Mouse (Mus musculus) liver (tissue): ENCODE measurements around the gene Tnnt2.

Experiments
- DNase-seq: peaks from one replicate; pipeline ENCODE4 v3.0.0-alpha.2; 2020; ENCODE audit warnings: mixed read lengths

Tnnt2 gene

DNA sequence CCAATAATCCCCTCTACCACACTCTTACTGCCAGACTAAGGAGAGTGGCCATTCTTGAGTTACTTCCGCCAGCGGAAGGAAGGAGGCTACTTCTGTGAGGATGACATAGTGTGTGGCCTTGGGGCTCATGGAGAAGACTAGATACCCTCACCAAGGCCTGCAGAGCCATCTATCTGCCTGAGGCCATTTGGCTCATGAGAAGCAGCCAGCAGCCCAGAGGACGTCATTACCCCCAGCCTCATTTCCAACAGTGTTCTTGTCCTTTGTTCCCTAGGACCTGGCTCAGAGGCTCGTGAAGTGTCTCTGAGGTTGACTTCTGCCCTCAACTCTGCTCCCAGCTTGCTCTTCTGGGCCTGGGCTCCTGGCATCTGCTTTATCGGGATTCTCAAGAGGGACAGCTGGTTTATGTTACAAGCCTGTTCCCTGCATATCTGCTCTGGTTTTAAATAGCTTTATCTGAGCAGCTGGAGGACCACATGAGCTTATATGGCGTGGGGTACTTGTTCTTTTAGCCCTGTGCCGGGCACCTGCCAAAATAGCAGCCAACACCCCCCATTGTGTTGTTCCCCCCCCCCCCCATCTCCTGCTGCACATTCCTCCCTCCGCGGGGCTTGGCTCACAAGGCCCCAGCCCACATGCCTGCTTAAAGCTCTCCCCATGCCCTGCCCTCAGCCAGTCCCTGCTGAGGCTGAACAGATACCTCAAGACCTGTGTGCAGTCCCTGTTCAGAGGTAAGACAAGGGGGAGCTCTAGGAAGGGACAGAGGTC lies at the start of gene Tnnt2:
TSS of gene Tnnt2 (plus strand) at position 639 of the 768 bp plus-strand sequence.
- no peak for DNase-seq

DNA sequence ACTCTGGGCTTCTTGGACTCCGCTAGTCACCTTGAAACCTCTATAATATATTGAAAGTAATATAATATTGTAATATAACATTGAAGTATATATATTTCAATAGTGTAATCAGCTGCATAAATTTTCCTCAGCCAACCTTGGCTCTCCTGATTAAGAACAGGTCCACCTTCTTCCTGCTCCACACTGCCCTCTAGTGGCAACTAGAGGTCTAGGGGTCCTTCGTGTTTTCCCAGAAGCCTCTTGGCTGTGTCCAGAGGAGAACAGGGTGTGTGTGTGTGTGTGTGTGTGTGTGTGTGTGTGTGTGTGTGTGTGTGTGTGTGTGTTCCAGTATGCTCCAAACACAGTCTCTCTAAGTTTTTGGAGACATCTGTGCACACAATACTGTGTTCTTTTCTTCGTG lies 48.4 kb upstream of the Tnnt2 start:
- peak; percentile 82 for DNase-seq

DNA sequence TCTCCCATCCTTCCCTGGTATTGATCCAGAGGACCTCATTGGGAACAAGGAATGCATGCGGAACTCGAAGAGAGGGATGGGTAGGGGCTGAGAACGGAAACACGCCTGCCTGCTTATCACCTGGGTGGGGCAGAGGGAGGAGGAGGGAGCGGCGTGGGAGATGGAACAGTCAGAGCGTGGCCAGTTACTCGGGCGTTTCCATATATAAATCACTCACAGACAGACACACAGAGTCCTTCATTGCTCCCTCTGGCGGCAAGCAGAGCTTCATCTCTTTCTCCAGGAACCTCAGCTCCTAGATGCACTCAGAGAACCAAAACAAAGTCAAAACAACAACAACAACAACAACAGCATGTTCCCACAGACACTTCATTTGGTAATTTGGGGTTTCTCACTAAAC lies 47.4 kb upstream of the Tnnt2 start:
- peak; percentile 50 for DNase-seq

DNA sequence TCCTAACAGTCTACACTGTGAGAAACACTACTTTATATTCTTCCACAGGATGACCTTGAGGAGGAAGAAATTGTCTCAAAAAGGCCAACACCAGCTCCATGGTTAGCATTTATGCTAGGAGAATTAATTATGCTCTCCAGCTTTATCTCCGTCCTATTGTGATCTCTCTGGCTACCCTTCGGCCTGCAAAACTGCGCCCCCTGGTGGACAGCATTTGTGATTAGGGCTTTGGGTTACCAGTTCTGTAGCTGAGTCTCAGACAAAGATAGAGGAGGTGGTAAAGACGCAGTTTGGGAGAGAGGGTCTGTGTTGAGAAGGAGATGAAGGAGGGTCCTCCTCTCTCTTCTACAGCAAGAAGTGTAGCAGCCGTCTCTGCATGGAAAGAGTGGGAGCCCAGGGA lies 46.3 kb upstream of the Tnnt2 start:
- DNase-seq, result peak; percentile 83

DNA sequence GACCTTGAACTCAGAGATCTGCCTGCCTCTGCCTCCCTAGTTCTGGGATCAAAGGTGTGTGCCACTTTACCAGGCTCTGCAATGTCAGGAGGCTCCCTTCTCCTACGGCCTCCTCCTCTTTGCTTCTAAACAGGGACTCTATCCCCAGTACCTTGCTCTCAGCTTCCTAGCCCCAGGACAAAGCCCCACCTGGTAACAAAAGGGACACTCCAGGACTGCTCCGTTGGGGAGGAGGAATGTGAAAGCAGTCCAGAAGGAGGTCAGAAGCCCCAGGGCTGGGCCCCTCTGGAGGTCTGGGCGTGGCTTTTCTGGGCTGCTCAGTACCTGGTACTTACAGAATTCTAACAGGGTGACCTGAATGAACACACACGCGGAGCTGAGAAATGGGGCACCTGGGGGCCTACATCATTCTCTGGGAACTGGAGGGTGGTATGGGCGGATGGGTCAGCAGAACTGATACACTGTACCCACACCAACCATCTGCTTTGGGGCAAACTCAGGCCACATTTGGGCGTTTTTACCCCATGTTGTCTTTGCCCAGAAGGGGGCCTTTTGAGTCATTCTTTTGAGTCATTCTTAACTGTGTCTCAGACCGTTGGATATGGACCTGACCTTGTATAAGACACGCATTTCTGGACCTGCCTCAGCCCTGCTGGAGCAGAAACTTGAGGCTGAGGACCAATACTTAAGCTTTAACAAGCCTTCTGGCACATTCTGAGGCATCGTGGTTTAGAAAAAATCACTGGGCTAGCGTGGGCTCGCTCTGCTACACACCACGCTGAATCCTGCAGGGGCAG lies 43.8 kb upstream of the Tnnt2 start:
- DNase-seq, result no peak

DNA sequence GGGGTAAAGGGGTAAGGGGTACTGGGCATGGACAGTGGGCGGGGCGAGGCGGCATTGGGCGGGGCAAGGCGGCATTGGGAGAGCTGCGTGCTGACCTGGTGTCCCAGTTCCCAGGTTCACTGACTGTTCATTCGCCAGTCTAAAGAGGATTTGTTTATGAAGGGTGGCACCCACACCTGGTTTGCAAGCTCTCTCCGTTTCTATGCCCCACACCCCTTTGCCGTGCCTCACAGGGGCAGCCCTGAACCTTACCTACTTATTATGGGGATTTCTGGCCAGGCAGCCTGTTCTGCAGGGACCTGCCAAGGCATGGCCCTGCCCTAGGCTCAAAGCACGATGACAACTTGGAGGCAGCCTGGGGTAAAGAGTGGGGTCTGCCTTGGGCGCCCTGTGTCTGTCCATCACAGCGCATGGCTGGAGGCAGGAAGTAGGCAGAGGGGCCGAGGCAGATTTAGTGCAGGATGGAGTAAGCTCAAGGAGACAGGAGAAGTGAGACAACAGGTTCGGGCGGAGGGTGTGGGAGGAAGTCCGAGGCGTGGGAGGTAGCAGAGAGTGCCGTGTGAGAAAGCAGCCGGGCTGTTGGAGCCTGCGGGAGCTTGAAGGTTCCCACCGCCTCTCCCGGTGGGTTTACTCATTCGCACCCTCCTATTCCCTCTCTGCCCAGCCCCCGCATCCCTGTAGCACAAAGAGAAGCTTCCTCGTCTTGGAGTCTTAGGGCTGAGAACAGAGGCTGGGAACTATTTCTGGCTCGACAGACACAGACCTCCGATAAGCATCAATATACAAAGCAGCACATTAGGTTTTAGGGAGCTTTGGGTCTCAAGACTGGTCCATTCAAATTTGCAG lies 42.6 kb upstream of the Tnnt2 start:
- DNase-seq, result peak; percentile 27

DNA sequence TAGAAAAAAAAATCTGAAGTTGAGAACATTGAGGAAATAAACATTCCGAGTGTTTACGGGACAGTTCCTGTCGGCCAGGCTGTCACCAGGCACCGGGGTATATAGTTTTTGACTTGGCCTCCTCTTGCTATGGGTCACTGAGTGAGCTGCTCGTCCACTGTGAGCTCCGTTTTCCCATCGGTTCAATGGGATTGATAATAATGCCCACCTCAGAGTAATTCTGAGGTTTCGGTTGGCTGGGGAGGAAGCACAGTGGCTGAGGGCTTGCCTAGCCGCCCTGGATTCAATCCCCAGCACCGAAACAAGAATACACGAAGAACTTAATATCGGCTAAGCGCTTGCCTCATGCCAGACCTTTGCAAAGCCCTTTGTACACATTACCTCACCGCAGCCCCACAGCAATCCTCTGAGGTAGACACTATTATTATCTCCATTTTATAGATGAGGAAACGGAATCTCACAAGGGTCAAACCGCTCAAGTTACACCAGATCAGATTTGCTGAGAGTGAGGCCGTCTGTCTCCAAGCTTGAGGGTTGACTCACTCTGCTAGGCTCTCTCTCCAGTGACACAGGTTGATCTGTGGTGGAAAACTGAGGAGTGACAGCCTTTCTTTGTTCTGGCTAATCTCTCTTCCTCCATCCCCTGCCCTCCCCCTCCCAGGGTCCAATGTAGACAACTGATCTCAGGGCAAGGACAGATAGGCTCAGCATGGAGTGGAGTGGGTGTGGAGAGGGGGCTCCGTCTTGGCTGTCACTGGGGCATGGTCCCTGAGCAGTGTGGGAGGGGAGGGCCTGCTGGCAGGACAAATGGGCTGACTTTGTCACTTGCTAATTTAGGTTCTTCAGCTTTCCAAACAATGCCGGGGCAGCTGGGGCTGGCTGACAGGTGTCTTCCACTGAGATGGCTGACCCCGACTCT lies 41.7 kb upstream of the Tnnt2 start:
- no peak for DNase-seq

DNA sequence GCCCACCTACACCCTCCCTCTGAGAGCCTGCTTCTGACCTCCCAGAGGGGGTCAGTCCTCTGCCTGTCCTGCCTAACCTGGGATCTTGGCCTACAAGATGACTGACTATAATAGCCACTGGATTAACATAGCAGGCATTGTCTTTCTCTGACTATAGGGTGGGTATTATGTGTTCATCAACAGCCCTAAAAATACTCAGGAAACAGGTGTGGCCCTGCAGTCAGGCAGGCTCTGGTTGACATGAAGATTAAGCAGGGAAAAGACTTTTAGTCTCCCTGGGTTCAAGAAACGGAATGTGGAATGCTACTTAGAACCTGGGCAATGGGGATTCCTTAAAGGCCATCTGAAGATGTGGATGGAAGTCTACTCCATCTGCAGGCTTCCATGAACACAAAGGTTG lies 37.7 kb upstream of the Tnnt2 start:
- DNase-seq, result no peak

DNA sequence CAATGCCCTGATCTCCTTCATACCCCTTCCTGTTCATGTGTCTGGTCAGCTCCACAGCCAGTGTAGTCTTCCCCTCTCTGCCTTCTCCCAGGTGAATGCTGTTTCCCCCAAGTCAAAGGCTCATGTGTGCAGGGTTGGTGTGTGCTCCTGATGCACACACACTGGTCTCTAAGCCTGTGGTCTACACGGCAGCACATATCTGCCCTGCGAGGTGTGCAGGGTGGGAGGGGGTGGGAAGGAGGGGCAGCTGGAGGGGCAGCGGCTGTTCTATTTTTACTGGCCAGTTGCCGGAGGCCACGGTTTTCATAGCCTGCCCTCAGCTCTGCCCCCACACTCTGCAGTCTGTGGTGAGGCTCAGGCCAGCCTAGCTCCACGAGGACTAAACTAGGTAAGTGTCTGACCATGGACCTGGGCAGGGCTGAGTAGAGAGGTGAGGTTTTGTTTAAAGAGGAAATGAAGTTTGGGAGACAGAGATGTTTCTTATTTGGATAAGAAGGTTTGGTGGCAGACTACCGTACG lies 37.0 kb upstream of the Tnnt2 start:
- no peak for DNase-seq

DNA sequence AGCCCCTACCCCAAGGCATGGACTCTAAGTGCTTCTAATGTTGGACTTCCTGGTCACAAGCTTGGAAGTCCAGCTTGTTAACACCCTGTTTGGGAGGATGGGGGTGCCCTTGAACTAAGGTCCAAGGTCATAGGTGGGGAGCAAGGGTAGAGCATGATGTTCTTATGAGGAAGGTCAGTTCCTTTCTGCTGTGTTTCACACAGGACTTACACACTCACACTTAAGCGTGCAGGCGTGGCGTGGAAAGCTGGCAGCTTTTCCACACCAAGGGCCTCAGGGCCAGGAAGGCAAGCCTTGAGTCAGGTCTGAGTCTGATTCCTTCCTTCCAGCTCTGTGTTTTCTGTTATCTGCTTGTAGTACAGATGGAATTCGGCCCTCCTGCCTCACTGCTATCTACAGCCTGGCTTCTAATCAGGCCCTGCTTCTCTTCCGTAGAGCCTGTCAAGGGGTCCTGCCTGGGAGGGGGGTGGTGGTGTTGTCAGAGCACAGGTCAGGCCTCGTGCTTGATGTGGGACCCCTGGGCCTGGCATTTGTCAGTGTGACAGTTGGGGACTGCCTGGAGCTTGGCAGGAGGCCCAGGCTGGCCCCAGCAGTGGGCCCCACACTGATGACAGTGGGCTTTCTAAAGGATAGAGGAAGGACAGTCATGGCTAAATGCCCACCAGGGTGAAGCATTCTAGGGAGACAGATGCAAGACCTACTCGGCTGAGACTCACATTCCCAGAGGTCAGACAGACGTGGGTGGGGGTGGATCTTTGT lies 35.8 kb upstream of the Tnnt2 start:
- DNase-seq, result peak; percentile 59

DNA sequence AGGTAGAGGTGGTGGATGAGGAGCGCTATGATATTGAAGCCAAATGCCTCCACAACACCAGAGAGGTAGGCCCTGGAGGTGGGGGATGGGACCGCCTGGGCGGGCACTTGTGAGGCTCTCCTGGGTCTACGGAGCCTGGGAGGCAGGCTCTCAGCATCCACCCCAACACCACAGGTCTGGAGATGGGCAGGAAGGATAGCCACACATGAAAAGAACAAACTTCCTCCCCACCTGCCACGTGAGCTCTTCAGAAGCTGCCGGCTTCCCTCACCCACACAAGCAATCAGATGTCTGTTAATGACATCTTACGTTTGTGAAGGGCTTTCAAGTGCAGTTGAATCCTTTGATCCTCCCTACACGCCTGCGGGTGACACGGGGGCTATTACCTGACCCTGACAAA lies 28.6 kb upstream of the Tnnt2 start:
- no peak for DNase-seq

DNA sequence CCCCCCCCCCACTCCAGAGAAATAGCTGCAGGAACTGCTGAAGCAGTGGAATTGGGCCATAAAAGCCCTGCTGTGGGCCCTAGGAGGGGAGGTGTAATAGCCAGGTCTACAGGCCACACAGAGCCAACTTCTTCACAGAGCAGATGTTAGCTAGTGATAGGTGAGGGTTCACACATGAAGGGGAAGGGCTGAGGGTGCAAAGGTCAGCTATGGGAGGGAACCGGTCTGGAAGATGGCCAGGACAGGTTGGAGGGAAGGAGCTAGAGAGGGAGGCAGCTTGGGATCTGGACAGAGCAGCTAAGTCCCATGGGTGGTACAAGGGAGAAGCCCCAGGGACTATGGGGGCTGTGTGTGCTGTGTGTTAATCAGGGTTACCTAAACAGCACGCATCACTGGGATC lies 26.0 kb upstream of the Tnnt2 start:
- DNase-seq, result no peak

DNA sequence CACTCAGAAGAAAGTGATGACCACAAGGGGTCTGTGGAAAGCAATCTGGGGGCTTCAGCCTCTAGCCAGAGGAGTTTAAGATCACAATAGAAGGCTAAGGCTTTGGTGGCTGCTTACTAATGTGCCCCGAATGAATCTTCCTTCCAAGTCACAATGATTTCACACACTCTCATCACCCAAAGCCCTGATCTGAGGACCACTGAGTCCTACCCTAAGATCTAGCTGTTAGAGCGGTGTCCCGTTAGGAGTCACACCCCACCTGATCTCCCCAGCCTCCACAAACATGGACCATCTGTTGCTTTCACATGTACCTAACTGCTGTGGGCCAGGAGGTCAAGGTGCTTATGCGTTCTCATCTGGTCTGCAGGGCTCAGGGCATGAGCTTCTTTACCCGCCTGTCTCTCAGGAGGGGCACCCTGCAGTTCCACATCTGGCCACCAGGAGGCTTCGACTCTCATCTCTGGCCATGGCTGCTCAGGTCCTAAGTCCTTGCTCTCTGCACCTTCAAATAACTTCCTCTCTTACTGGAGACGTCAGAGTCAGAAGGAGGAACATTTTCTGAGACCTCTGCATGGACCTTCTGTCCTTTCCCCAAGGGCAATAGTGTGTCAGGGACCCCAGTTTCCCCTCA lies 25.0 kb upstream of the Tnnt2 start:
- peak; percentile 82 for DNase-seq

DNA sequence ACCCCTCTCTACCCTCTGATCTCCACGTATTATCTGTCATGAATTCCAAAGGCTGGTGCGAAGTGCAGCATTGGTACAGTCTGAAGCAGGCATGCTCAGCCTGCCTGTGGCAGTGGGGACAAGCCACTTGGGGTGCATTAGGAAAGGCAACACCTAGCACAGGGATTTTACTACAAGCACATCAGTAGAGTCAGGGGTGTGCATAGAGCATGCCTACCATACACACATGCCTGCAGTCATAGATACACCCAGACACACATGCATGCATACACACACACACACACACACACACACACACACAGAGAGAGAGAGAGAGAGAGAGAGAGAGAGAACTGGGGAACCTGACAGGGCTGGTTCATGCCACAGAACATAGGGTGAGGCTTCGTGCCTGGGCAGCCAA lies 23.9 kb upstream of the Tnnt2 start:
- no peak for DNase-seq

DNA sequence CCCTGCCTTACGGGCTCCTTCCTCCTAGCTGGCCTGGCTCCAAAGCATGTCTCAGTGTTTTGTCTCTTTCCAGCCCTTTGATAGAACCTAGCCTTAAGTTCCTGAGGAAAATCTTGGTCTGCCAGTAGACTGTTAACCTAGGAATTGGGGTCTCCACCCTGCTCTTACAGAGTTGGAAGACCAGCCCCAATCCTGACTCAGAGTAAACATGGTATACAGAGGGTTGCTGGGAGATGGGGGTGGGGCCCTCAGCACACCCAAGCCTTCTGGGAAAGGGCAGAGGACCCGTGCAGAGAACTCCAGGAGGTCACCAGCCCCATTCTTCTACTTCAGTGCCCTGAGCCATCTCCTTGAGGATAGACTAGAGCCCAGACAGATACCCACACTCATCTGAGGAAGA lies 23.5 kb upstream of the Tnnt2 start:
- no peak for DNase-seq

DNA sequence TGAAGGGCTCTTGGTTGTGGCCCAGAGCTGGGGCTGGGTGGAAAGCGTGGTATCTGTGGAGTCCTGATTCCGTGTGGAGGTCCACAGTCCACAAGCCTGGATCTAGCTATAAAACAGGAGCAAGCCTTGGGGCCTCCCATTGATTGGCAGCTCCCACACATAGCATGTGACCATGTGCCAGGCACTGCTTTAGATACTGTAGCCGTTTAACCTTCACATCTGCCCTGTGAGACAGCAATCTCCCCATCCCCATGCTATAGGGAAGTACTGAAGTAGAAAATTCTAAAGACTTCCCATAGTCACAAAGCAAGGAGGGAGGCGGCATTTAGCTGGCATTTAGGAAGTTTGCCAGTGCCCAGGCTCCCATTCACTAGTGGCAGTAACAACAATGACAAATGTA lies 23.1 kb upstream of the Tnnt2 start:
- DNase-seq, result no peak

DNA sequence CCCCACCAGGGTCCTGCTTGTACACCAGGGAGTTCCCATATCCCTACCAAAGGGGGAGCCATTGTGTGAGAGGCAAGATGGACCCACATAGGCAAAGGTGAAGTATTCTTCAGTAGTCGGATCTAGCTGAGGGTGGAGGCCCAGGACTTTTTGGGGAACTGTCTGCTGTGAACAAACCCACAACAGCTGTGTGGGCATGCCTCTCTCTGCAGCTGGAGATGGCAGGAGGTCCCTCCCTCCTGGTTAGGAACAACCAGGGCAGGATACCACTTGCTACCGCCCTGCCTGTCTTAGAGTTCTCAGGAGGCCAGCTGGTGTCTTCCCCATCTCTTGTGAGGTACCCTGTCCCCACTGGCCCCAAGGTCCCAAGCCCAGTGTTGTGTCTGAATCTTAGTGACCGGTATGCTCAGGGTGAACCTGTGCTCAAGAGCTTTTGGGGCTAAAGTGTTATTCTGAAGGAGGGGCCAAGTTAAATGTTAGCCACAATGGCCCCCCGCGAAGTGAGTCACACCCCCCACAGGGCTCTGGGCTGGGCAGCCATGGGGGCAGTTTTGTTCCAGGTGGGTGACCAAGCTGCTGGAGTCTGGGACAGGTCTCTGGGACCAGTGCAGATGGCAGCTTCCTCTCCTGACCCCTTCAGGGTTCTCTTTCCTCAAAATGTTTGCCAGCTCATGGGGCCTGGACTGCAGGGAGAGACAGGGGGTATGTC lies 22.3 kb upstream of the Tnnt2 start:
- DNase-seq, result no peak

DNA sequence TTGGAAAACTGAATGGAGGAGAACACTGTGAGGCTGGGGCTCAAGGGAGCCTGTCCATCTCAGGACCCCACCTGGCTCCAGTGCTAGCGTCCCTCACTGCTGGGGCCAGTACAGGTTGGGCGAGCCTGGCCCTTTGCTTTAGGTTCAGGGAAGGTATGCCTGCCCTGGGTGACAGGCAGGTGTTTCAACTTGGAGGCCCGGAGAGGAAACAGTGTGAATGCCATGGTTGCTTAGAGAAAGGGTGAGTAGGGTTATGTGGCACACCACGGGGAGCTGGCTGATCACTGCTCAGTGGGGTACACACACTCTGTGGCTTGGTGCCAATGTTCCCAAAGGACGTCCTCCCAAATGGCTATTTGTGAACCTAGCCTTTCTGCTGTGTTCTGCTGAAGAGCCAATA lies 21.6 kb upstream of the Tnnt2 start:
- no peak for DNase-seq

DNA sequence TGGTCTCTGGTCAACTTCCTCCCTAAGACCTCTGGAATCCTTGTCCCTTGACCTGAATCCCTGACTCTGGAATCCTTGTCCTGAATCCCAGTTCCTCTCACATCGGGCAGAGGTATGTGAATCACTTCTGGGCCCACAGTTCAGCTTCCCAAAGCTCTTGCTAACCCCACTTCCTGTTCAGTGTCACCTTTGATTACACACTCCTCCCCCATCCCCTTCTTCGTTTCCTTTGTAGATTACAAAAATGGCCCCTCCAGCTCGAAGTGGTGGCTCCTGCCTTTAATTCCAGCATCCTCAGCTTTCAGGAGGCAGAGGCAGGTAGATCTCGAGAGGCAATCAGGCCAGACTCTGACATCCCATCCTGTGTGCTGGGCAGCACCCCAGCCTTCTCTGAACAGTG lies 18.6 kb upstream of the Tnnt2 start:
- DNase-seq, result no peak

DNA sequence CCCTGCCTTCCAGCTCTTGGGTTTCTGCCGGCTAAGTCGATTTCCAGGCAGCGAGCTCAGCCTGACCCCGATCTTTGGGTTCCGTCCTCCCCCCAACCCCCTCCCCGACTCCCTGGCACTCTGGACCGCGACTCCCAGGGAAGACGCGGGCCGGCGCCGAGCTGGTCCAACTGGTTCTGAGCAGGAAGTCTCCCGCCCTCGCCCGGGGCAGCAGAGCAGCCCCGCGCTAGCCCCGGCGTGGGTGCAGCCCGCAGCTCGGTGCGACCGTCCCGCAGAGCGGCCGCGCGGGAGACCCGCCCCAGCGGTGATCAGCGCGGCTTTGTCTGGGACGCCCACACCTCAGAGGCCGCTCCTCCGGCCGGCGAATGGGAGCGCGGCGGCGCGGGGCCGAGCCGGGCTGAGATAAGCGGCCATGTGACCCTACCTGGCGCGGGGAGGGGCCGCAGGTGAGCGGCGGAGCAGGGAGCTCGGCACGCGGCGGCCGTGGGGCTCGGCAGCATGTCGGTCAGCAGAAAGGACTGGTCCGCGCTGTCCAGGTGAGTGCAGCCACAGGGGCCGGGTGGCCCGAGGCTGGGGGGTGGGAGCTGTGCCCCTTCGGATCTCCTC lies 17.6 kb upstream of the Tnnt2 start, which contains the start of gene Lad1:
TSS of gene Lad1 (plus strand) at position 118 of the 606 bp plus-strand sequence.
- DNase-seq, result no peak
